Mouse (Mus musculus) central nervous system, embryonic 14 days (tissue): ENCODE data around the gene Echdc3. TPM values are rescaled to one million over a fixed set of nuclear protein-coding genes. Genes with fewer than 3 reads are reported as not detected.

Experiments used
- polyA plus RNA-seq: library from polyadenylated mRNA; depleted of rRNA; stranded (reverse); fragments of >200 nt; gene quantifications from 2 replicates; pipeline ENCODE4 v1.2.3, GENCODE M21; 2012; rRNA removed

The Echdc3 gene
- polyA plus RNA-seq: 1.3 and 1.9 TPM in 2 replicates

DNA sequence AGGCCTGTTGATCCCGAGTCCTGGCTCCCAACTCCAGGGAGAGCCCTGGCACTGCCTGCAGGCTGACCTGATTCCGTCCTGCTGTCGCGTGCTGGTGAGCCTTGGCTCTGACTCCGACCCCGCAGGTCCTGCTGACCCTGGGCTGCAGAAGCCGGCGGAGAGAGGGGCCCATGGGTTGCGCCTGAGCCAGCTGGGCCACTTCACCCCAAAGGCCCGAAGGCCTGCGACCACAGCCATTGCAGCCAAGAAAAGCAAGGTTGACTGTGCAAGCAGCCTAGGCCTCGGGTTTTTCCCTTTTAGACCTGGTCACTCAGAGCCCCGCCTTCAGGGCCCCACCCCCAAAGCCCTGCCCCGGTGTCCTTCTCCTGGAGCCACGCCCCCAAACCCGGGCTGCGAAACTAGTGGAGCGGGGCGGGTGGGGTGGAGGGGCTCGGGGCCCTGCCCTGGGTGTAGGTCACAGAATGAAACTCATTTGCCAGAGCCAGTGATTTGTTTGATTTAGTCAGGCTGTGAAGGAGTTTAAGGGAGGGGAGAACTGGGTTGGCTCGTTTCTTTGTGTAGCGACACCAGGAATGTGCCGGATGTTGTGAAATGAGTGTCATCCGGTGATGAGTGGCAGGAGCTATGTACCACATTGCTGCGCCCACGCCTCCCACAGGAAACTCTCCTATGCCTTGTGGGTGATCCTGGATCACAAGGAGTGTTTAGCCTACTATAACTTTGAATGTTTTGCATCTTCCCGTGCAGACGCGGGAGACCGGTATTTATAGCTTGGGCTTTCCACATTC lies at the start of gene Echdc3:
Gene Echdc3 (minus strand): TSS at position 310 of the 788 bp plus-strand sequence.

Other genes starting within 250 kb of the Echdc3 start
- gene Proser2, start 82.8 kb downstream of the Echdc3 start, polyA plus RNA-seq: 2.5 and 3.8 TPM in 2 replicates
- gene Usp6nl, start 109.6 kb upstream of the Echdc3 start, polyA plus RNA-seq: 15.6 and 17.2 TPM in 2 replicates